Mouse (Mus musculus): Measurements from ENCODE around the gene Zfp706.
"Not testable (repeated sequence)": the region's sequence is repeated elsewhere in the genome, so short reads cannot be mapped to it uniquely, and the experiment has no call there.

The Zfp706 gene

DNA sequence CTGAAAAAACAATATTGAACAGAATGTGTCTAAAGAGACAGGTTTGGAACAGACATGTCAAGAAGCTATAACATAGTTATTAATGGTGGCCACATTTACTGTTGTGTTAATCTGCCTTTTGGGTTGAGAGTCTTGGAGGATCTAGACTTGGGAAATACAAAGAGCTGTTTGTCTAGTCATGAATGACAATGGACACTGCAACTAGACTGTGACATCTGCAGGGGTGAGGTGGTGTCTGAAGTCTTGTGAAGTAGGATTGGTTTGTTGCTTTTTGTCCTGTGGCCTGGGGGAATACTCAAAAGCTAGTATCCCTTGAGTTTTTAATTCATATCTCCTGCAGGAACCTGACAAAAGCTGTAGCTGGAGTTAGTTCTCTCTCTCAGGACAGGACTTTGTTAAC is 973 bp upstream of the Zfp706 start:
- no peak for DNase-seq (ENCODE audit: low spot score)

GRCm38 (mm10) chr15:37007959-37008419 is 416 bp upstream of the Zfp706 start:
- DNase-seq (ENCODE audit: low spot score): no peak

DNA sequence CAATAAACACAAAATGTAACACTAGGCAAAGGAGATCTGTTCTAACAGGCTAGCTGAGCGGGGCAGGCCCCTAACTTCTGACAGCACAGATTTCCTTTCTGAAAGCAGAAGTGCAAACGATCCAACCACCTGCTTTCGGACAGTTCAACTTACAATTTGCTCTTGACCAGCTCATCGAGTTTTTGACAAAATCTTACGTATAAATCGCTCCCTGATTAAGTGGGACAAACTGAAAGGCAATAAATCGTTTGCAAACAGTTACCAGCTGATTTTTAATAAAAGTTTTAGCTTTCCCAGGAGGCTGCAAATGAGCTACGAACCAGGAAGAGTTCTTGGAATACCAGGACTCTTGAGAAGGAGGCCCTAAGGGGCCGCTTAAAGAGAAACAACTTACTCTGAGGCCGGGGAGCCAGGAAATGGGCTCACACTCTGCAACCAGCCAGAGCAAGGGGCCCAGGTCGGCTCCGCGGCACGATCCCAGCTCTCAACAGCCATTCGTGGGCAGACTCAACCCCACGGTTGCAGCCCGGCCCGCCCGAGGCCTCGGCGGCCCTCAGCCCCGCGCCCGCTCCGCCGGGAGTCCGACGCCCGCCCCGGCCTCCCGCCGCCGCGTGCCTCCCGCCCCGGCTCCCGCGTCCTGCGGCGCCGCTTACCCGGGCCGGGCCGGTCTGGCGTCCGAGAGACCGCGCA is 953 bp downstream of the Zfp706 start:
- no peak for DNase-seq (ENCODE audit: low spot score)

GRCm38 (mm10) chr15:37005793-37006474 is 1.6 kb downstream of the Zfp706 start:
- DNase-seq (ENCODE audit: low spot score): no peak

DNA sequence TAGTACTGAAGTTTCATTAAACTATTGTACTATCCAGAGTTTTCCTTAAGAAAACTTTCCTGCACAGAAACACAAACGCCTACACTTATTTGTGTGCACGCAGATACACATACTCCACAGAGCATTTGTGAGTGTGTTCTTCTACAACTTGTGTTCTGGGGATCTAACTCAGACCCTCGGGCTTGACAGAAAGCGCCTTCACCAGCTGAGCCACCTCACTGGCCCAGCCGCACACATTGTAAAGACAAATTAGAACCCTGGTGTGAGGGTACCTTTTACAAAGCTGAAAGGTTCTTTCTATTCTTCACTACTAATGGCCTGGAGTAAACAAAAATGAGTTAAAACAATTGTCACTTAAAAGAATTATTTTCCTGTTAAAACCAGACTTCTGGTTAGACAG is 2.7 kb downstream of the Zfp706 start:
- DNase-seq (ENCODE audit: low spot score): no peak

DNA sequence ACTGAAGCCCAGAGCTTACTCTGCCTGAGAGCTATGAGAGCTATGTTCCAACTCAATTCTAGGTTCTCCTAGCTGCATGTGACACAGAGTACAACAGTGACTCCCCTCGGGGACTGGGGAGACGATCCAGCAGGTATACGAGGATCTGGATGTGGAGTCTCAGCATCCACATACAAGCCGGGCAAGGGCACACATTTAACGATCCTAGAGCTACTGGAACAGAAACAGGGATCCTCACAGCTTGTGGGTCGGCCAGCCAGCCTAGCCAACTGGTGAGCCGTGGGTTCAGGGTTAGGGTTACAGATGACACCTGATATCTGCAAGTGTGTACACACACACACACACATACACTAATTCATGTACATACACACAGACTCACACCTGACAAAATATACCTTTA is 5.3 kb downstream of the Zfp706 start:
- DNase-seq (ENCODE audit: low spot score): no peak

GRCm38 (mm10) chr15:36999602-37000001 is 8.0 kb downstream of the Zfp706 start:
- DNase-seq (ENCODE audit: low spot score): not testable (repeated sequence)

- no peak for DNase-seq (ENCODE audit: low spot score)
These were observed 12.4 kb downstream of the Zfp706 start for GRCm38 (mm10) chr15:36995166-36995565.

GRCm38 (mm10) chr15:36994665-36995064 is 12.9 kb downstream of the Zfp706 start:
- DNase-seq (ENCODE audit: low spot score): no peak

DNA sequence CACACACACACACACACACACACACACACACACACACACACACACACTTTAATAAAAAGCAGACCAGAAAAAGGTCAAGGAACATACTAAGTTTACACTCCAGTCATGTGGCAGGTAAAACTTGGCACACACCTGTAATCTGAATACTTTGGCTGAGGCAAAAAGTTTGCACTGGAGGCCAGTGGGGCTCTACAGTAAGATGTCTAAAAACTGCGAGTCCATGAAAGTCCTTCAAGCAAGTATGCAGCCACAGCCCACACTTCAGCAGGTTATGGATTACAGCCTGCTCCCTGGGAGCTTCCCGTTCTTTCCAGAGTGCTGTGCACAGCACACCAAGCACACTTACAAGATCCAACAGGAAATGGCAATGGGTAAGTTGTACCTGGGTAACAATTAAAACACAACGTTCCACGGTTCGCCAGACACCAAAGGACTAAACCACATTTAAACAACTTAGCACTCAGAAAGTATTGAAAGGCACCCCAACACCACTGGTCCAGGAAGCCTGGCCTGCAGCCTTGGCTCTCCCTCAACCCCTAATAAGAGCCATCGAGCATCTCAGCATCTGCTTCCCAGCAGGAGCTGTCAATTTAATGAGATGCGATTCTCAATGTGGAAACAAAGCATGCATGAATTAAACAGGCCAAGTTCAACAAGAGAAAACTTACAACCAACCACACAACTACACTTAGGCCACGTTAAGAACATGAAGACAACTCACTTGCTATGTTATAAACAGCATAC is 14.0 kb downstream of the Zfp706 start:
- DNase-seq (ENCODE audit: low spot score): no peak

DNA sequence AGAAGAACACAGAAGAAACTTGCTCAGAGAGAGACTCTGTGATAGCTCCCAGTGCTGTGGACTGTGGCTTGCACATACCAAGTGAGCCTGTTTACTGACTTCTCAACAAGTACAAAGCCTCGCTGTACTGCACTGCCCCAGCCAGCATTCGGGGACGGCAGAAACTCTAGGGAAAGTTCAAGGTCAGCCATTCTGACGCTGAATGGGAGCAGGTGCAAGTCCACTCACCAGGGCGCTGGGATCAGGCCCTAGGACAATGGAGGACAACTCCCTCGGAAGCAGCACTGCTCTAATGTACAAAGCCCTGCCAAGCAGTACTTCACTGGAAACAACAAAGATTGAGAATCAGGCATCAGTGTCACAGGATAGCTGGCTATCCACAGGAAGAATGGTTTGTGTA is 16.2 kb downstream of the Zfp706 start:
- DNase-seq (ENCODE audit: low spot score): no peak

GRCm38 (mm10) chr15:36989922-36990321 is 17.7 kb downstream of the Zfp706 start:
- no peak for DNase-seq (ENCODE audit: low spot score)

- DNase-seq (ENCODE audit: low spot score): no peak
These were observed 18.9 kb downstream of the Zfp706 start for GRCm38 (mm10) chr15:36988718-36989115.

DNA sequence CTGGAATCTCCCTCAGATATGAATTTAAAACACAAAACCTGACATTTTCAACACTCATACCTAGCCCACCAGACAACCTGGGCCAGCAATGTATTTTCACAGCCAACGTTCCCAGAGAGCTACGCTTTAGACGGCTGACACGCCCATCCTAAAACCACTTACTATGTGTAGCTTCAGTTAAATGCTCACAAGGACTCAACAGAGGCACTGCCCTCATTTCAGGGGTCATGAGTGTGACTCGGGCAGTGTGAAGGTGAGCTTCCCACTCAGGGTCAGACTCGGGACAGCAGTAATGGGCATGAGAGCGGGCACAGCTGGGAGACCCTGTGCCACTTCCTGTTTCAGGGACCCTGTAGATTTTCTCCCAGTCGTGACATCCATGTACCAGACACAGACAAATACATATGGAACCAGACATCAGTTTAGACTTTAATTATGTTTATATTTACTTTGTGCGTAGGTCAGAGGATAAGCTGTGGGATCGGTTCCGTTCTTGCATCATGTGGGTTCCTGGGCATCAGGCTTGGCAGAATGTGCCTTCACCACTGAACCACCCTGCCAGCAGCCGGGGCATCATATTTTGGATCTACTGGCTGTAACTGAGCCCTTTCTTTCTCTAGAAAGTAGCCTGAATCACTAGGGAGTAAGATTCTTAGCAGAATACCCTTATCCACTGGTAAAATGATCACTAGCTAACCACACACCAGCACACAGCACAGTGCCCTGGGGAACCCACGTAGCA is 19.4 kb downstream of the Zfp706 start:
- no peak for DNase-seq (ENCODE audit: low spot score)

DNA sequence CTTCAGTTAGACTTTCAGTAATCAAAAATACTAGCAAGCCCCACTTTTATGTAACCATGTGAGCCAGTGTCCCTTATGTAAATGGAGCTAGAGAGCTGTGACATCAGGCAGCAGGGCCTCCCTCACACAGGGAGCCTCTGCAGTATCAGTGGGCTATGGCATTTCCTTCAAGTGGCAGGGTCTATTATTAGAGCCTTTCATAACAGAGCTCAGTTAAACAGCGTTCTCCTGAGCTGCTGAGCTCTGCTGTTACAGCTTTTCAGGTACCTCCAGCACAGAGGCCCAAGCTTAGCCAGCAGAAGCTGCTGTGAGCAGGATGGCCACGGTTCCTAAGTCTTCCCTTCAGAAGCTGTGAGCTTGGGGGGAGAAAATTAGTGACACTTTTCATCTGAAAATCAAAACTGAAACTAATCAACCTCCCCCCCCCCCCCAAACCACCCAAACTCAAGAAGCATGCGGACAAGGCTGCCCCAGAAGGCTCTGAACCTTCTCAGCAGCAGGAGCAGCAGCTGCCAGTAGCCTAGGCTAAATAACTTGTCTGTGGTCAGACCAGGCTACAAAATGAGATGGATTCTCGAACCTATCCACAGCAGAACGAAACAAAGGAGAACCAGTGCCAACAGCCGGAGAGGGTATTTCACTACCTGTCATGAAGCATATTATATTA is 20.2 kb downstream of the Zfp706 start:
- no peak for DNase-seq (ENCODE audit: low spot score)

DNA sequence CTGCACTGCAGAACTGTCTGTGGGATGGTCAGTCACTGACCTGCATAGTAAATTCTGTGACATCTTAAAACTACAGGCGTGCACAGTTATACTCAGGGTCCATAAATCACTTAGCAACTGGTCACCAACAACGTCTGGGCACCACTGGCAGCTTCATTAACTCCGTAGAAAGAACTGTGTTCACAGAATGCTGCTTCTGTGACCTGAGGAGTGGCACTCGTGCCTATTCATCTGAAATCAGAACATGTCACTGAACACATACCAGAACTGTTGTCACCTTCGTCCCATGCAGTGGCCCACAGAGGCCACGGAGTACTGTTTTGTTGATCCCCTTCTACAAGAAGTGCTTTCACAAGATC is 22.0 kb downstream of the Zfp706 start:
- no peak for DNase-seq (ENCODE audit: low spot score)

GRCm38 (mm10) chr15:36984921-36985566 is 22.5 kb downstream of the Zfp706 start:
- DNase-seq (ENCODE audit: low spot score): no peak

GRCm38 (mm10) chr15:36983455-36983854 is 24.1 kb downstream of the Zfp706 start:
- no peak for DNase-seq (ENCODE audit: low spot score)

DNA sequence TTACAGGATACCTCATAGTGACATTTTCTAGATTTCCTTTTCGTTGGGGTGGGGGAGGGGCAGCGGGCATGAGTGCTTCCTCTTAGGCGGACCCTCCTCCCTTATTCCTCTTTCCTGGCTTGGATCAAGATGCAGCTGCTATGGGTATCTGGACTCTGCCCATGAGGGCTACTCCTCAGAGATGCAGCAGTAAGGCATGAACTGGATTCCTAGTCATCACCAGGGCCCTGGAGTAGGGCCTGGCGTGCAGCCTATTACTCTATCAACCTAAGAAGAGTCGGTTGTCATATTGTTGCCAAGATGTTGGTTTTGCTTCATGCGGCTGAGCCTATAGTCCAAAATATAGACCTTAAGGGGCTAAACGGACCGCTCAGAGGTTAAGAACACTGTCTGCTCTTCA is 27.3 kb downstream of the Zfp706 start:
- no peak for DNase-seq (ENCODE audit: low spot score)

DNA sequence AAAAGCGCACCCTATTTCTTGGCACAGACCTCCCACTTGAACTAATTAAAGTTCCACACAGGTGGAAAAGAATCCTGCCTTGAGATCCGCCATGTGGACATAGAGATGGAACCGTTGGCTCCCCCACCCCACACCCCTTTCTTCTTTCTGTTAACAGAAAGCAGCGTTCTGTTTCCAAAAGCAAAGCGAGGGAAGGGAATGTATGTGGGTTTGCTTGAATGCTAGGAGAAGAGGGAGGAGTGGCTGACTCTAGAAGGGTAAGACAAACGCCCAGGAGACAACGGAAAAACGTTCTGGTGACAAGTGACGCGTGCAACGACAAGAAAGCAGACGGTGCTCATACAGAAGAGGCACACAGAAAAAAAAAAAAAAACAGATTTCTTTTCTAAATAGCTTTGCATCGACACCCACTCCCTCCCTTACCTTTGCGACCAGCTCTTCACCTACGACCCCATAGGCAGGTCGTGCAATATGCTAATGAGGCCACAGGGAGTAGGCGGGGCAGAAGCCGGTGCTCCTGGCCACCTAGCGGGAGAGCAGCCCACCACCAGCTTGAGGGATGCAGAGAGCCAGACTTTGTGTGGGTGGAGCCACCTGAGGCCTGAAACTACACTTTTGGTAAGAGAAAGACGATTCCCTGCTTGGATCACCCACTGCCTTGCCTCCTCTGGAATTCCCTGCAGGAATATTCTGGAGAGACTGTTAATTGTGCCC is 27.9 kb downstream of the Zfp706 start:
- DNase-seq (ENCODE audit: low spot score): no peak

DNA sequence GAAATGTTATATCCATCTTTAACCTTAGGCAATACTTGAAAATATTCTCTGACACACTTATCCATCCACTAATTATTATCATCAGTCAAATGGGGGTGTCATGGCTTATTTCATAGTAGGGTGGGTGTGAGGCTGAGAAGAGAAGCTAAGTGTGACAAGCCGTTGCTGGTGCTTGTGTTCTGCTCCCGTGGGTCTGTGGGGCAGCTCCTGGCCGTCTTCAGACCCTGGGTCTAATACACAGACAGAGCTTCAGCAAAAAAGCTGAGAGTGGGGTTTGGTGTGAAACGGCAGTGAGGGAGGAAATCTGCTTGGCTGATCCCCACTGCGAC is 28.4 kb downstream of the Zfp706 start:
- DNase-seq (ENCODE audit: low spot score): no peak
